Mouse (Mus musculus): ENCODE data around the gene Ccdc189. TPM values are rescaled to one million over a fixed set of nuclear protein-coding genes. Genes with fewer than 3 reads are reported as not detected.

Gene Ccdc189
- polyA plus RNA-seq, 1 experiment: 1.5 TPM

DNA sequence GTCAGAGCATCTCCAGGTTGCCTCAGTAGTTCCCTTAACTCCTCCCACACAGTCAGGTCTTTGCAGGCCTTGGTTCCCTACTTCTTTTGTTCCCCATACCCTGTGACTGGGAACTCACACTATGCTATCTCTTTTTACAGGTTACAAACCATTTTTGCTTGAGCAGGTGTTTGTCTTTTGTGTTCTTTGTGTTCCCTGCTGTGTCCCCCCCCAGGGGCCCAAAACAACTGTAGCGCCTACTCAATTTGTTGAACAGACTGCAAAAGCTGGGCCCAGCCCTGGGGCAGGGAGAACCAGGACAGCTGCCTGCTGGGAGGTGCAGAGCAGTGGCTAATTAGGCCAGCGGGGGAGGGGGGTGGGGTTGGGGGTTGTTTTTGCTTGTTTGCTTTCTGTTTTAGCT, 29.6 kb upstream of the Ccdc189 start:
- no peak for TF ChIP-seq POLR2A (IDR thresholded peaks at IDR 0.05; ENCODE audit: low read depth, low read length)
- no peak for TF ChIP-seq CTCF (IDR thresholded peaks at IDR 0.05; ENCODE audit: extremely low read depth, insufficient read length, insufficient replicate concordance, low read depth, low read length)
- no peaks in the 10 kb centered on the region for H3K36me3 ChIP-seq (ENCODE audit: control insufficient read depth, insufficient read depth, low read length)
- 0 out of 2 replicates have a peak, but pooled peaks cover 3% of the 10 kb centered on the region for H3K4me1 ChIP-seq (ENCODE audit: control insufficient read depth, insufficient read depth, insufficient read length, low read length)
- no peak overlapping the region for H3K27ac ChIP-seq (ENCODE audit: insufficient read depth, low read depth, low read length)
- WGBS: 81% methylated on average over 2 of the region's 2 CpGs
- H3K27me3 ChIP-seq (ENCODE audit: control insufficient read depth, insufficient read depth, low read length): no peaks in the 10 kb centered on the region
- H3K4me3 ChIP-seq (ENCODE audit: low read depth, low read length): no peak overlapping the region

DNA sequence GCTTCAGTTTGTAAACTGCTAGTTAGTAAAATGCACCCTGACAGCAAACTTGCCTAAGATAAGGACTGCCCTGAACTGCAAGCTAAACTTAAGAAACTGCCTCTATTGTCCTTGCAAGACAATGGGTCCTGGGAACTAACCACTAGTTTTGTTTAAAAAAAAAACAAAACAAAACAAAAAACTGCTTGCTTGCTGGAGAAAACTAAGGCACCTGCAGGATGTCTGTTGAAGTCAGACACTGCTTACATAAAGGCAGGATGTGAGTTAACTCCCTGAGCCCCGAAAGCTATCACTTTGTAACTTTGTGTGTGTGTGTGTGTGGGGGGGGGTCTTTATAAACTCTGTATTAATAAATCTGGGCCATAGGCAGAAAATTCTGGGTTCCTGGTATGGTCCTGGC, 28.5 kb upstream of the Ccdc189 start:
- Histone ChIP-seq H3K4me1 (ENCODE audit: control insufficient read depth, insufficient read depth, insufficient read length, low read length) (0 out of 2 replicates have a peak, but pooled peaks cover 3% of the 10 kb centered on the region), H3K27ac (ENCODE audit: insufficient read depth, low read depth, low read length) (no peak overlapping the region), H3K36me3 (ENCODE audit: control insufficient read depth, insufficient read depth, low read length) (peaks cover 6% of the 10 kb centered on the region), H3K4me3 (ENCODE audit: low read depth, low read length) (no peak overlapping the region), H3K27me3 (ENCODE audit: control insufficient read depth, insufficient read depth, low read length) (no peaks in the 10 kb centered on the region)
- no peak for TF ChIP-seq CTCF (IDR thresholded peaks at IDR 0.05; ENCODE audit: extremely low read depth, insufficient read length, insufficient replicate concordance, low read depth, low read length)
- no peak for TF ChIP-seq POLR2A (IDR thresholded peaks at IDR 0.05; ENCODE audit: low read depth, low read length)
- 83% methylated on average over 1 of the region's 1 CpGs for WGBS

DNA sequence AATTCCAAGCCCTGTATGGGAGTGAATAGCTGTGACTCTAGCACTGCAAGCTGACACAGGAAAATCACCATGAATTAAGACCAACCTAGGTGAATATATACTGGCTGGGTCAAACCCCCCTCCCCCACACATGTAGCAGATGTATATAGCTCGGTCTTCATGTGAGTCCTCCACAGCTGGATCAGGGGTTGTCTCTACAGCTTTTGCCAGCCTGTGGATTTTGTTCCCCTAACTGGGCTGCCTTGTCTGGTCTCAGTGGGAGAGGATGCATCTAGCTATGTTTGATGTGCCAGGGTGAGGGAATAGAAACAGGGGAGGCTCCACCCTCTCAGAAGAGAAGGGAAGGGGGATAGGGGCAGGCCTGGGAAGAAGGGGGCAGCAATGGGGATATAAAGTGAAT, 27.9 kb upstream of the Ccdc189 start:
- TF ChIP-seq CTCF (IDR thresholded peaks at IDR 0.05; ENCODE audit: extremely low read depth, insufficient read length, insufficient replicate concordance, low read depth, low read length): no peak
- no peak for TF ChIP-seq POLR2A (IDR thresholded peaks at IDR 0.05; ENCODE audit: low read depth, low read length)
- 54% methylated on average over 1 of the region's 1 CpGs for WGBS
- H3K27ac ChIP-seq (ENCODE audit: insufficient read depth, low read depth, low read length): no peak overlapping the region
- 0 out of 2 replicates have a peak, but pooled peaks cover 3% of the 10 kb centered on the region for H3K4me1 ChIP-seq (ENCODE audit: control insufficient read depth, insufficient read depth, insufficient read length, low read length)
- peaks cover 10% of the 10 kb centered on the region for H3K36me3 ChIP-seq (ENCODE audit: control insufficient read depth, insufficient read depth, low read length)
- H3K27me3 ChIP-seq (ENCODE audit: control insufficient read depth, insufficient read depth, low read length): no peaks in the 10 kb centered on the region
- no peak overlapping the region for H3K4me3 ChIP-seq (ENCODE audit: low read depth, low read length)

DNA sequence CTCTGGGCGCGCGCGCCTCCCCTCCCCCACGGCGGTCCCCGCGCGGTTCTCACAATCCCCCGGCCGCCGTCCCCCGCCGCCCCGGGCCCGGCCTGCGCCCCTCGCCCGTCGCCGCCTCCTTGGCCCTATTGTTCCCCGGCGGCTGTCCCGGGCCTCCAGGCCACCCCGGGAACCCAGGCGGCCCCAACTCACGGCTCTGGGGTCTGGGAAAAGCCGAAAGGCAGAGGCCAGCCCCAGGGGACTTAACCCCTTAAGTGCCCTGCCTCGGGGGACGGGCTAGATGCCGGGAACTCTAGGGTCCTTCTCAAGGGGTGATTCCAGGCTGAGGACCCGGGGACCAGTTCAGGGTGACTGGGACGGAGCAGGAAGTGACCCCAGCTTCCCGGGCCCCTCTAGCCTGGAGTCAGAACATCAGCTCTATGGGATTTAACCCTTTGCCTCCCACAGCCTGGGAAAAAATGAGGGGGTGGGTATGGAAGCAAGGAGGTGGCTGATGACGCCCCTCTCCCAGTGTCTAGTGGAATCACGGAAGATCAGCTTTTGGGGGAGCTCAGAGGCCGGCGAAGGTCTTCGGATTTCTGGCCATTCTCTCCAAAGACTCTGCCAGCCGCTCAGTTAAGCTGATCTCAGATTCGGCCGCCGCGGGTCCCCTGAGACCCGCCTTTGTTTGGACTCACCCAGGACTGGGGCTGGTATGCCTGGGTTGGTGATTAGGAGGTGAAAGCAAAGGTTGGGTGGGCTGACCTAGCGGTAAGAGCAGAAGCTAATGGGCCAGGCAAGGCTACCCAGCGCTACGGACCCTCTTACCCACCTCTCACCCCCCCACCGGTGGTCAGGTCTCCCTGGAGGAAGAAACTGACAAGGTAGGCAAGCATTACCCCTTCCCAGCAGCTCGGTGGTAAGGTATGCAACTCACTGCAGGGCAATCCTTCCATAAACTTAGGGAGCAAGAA, 26.8 kb upstream of the Ccdc189 start, which contains the start of gene Zfp629:
Gene Zfp629 (minus strand): TSS at position 907 of the 953 bp plus-strand sequence.
- H3K27ac ChIP-seq (ENCODE audit: insufficient read depth, low read depth, low read length): no peak within 1 kb of the TSS
- H3K4me3 ChIP-seq (ENCODE audit: low read depth, low read length): peak within 1 kb of the TSS; percentile 98
- peaks cover 18% of the 10 kb centered on the region for H3K36me3 ChIP-seq (ENCODE audit: control insufficient read depth, insufficient read depth, low read length)
- WGBS: 1% methylated on average over 50 of the region's 50 CpGs
- H3K27me3 ChIP-seq (ENCODE audit: control insufficient read depth, insufficient read depth, low read length): no peaks in the 10 kb centered on the region
- 0 out of 2 replicates have a peak, but pooled peaks cover 3% of the 10 kb centered on the region for H3K4me1 ChIP-seq (ENCODE audit: control insufficient read depth, insufficient read depth, insufficient read length, low read length)
- TF ChIP-seq POLR2A (IDR thresholded peaks at IDR 0.05; ENCODE audit: low read depth, low read length) (no peak), CTCF (IDR thresholded peaks at IDR 0.05; ENCODE audit: extremely low read depth, insufficient read length, insufficient replicate concordance, low read depth, low read length) (no peak)

DNA sequence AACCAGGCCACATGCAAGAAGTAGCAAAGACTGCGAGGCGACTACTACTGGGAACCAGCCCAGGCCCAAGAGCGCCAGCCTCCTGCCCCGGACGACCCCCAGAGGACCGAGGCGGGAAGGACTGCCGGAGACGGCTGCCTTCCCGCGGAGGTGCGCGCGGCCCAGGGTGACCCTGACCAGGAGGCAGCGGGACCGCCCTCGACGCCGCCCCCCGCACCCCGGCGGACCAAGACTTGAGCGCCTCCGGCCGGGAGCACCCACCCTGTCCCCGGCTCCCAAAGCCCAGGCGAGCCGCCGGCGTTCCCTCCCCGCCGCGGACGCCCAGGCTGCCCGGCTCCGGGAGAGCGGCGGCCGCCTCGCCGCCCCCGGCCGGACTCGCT, 26.1 kb upstream of the Ccdc189 start:
- Histone ChIP-seq H3K36me3 (ENCODE audit: control insufficient read depth, insufficient read depth, low read length) (peaks cover 22% of the 10 kb centered on the region), H3K27me3 (ENCODE audit: control insufficient read depth, insufficient read depth, low read length) (no peaks in the 10 kb centered on the region), H3K4me3 (ENCODE audit: low read depth, low read length) (peak overlapping the region; percentile 98), H3K4me1 (ENCODE audit: control insufficient read depth, insufficient read depth, insufficient read length, low read length) (0 out of 2 replicates have a peak, but pooled peaks cover 3% of the 10 kb centered on the region), H3K27ac (ENCODE audit: insufficient read depth, low read depth, low read length) (no peak overlapping the region)
- under 1% methylated on average over 37 of the region's 44 CpGs for WGBS
- TF ChIP-seq CTCF (IDR thresholded peaks at IDR 0.05; ENCODE audit: extremely low read depth, insufficient read length, insufficient replicate concordance, low read depth, low read length) (no peak), POLR2A (IDR thresholded peaks at IDR 0.05; ENCODE audit: low read depth, low read length) (no peak)

DNA sequence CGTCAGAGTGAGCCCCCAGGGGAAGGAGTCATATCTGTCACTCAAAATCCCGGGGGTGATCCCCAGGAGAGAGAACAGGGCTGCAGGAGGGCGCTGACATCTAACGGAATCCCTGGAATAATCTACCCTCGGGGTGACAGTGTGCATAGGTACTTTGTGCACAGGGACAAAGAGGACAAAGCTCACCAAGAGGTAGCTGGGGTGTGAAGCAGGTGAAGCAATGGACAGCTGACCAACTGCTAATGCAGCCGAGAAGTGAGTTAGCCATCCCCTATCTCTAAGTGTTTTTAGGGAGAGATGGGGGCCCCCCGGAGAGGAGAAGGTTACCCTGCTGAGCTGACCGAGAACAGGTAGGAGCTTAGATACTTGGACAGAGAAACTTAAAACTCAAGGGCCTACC, 25.7 kb upstream of the Ccdc189 start:
- TF ChIP-seq POLR2A (IDR thresholded peaks at IDR 0.05; ENCODE audit: low read depth, low read length) (no peak), CTCF (IDR thresholded peaks at IDR 0.05; ENCODE audit: extremely low read depth, insufficient read length, insufficient replicate concordance, low read depth, low read length) (no peak)
- Histone ChIP-seq H3K4me3 (ENCODE audit: low read depth, low read length) (peak overlapping the region; percentile 98), H3K27ac (ENCODE audit: insufficient read depth, low read depth, low read length) (no peak overlapping the region), H3K36me3 (ENCODE audit: control insufficient read depth, insufficient read depth, low read length) (peaks cover 22% of the 10 kb centered on the region), H3K4me1 (ENCODE audit: control insufficient read depth, insufficient read depth, insufficient read length, low read length) (0 out of 2 replicates have a peak, but pooled peaks cover 3% of the 10 kb centered on the region), H3K27me3 (ENCODE audit: control insufficient read depth, insufficient read depth, low read length) (no peaks in the 10 kb centered on the region)
- WGBS: 16% methylated on average over 8 of the region's 8 CpGs

DNA sequence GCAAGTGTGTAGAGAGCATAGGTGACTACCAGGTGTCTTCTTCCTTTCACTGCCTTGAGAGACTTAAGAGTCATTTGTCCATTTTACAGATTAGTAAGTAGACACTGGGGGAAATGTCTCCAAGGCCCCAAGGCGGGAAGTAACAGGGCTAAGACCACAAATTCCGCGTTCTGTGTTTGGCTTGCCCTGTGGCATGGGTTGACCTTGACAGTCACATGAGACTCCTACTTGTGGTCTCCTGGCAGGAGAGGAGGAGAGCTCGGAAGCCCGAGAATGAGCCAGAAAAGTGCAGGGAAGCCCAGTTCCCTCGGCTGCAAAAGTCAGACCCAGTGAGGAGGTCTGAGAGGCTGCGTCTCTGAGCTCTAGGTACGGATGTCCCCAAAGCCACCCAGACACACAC, 25.1 kb upstream of the Ccdc189 start:
- 0 out of 2 replicates have a peak, but pooled peaks cover 3% of the 10 kb centered on the region for H3K4me1 ChIP-seq (ENCODE audit: control insufficient read depth, insufficient read depth, insufficient read length, low read length)
- H3K4me3 ChIP-seq (ENCODE audit: low read depth, low read length): no peak overlapping the region
- H3K27ac ChIP-seq (ENCODE audit: insufficient read depth, low read depth, low read length): no peak overlapping the region
- no peaks in the 10 kb centered on the region for H3K27me3 ChIP-seq (ENCODE audit: control insufficient read depth, insufficient read depth, low read length)
- no peak for TF ChIP-seq POLR2A (IDR thresholded peaks at IDR 0.05; ENCODE audit: low read depth, low read length)
- no peak for TF ChIP-seq CTCF (IDR thresholded peaks at IDR 0.05; ENCODE audit: extremely low read depth, insufficient read length, insufficient replicate concordance, low read depth, low read length)
- WGBS: 88% methylated on average over 8 of the region's 8 CpGs
- peaks cover 22% of the 10 kb centered on the region for H3K36me3 ChIP-seq (ENCODE audit: control insufficient read depth, insufficient read depth, low read length)
